Mouse (Mus musculus): ENCODE results near the gene Entpd1. TPM values are rescaled to one million over a fixed set of nuclear protein-coding genes. Genes with fewer than 3 reads are reported as not detected.

Gene Entpd1
- polyA plus RNA-seq, 1 experiment from 2014 or later = 12.4 TPM

GRCm38 (mm10) chr19:40630606-40631005 lies 18.4 kb downstream of the Entpd1 start:
- WGBS = 83% methylated on average over 7 of the region's 7 CpGs
- no peaks in the 10 kb centered on the region for H3K27me3 ChIP-seq

DNA sequence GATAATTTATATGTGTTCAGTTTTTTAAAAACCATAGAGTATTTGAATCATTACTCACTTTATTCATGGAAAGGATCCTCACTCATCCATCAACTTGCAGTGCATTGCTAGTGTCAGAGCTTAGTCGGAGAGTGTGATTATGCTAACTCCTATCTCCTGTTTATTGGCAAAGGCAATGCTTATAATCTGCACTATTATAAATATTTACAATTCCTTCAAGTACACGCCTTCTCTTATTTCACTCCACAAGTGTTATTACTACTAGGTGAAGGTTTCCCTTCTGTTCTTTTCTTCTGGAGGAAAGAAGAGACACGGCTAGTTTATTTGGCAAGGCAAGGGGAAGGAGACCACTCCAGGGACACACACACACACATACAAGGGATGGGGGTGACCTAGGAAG lies 20.0 kb downstream of the Entpd1 start:
- no peaks in the 10 kb centered on the region for H3K4me1 ChIP-seq
- WGBS = 90% methylated on average over 3 of the region's 3 CpGs
- H3K27ac ChIP-seq = no peak overlapping the region
- no peaks in the 10 kb centered on the region for H3K27me3 ChIP-seq
- no peaks in the 10 kb centered on the region for H3K36me3 ChIP-seq (ENCODE audit: poor library complexity, severe bottlenecking)
- H3K4me2 ChIP-seq = no peak overlapping the region
- H3K9me3 ChIP-seq (replicated peaks) = no peaks in the 10 kb centered on the region
- H3K9ac ChIP-seq = no peak overlapping the region
- no peak for ATAC-seq
- H3K4me3 ChIP-seq = no peak overlapping the region

More at GRCm38 (mm10) chr19:40630606-40631005, 18.4 kb downstream of the Entpd1 start:
- no peak for ATAC-seq
- H3K9me3 ChIP-seq (replicated peaks) = no peaks in the 10 kb centered on the region
- H3K4me1 ChIP-seq = no peaks in the 10 kb centered on the region
- H3K36me3 ChIP-seq (ENCODE audit: poor library complexity, severe bottlenecking) = no peaks in the 10 kb centered on the region
- H3K4me2 ChIP-seq = no peak overlapping the region
- H3K27ac ChIP-seq = no peak overlapping the region
- no peak overlapping the region for H3K4me3 ChIP-seq
- no peak overlapping the region for H3K9ac ChIP-seq

DNA sequence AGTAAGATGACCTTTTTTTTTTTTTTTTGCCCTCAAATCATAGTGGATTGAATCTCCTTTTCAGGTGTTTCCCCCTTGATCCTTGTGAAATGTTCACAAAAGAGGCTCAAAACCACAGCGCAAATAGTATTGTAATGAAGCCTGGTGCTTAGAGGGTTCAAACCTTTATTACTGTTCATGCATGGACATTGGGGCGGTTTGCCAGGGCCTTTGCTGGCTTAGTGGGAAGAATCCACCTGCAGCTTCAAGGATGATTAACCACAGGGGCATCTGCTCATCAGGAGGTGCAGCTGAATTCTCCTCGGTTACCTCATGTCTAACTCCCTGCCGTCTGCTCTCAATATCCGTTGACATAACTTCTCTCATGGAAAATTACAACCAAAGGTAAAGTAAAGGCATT lies 20.5 kb downstream of the Entpd1 start:
- ATAC-seq = no peak
- no peak overlapping the region for H3K4me3 ChIP-seq
- H3K9me3 ChIP-seq (replicated peaks) = no peaks in the 10 kb centered on the region
- no peaks in the 10 kb centered on the region for H3K36me3 ChIP-seq (ENCODE audit: poor library complexity, severe bottlenecking)
- no peak overlapping the region for H3K27ac ChIP-seq
- 83% methylated on average over 5 of the region's 5 CpGs for WGBS
- no peaks in the 10 kb centered on the region for H3K4me1 ChIP-seq
- no peaks in the 10 kb centered on the region for H3K27me3 ChIP-seq
- H3K4me2 ChIP-seq = no peak overlapping the region
- H3K9ac ChIP-seq = no peak overlapping the region

DNA sequence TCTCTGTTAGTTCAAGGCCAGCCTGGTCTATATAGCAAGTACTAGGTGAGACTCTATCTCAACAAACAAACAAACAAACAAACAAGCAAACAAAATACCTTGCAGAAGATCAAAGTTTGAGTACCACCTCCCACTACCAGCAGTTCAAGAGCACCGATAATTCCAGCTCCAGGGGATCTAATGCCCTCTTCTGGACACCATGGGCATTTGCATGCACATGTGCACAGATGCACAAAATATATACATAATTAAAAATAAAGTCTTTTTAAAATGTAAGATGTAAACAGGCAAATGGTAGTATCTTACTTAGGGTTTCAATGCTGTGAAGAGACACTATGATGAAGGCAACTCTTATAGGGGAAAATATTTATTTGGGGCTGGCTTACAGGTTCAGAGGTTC lies 21.0 kb downstream of the Entpd1 start:
- Histone ChIP-seq H3K27me3 (no peaks in the 10 kb centered on the region), H3K9ac (no peak overlapping the region), H3K4me3 (no peak overlapping the region), H3K36me3 (ENCODE audit: poor library complexity, severe bottlenecking) (no peaks in the 10 kb centered on the region), H3K9me3 (replicated peaks) (no peaks in the 10 kb centered on the region), H3K27ac (no peak overlapping the region), H3K4me2 (no peak overlapping the region), H3K4me1 (no peaks in the 10 kb centered on the region)
- no peak for ATAC-seq
- 69% methylated on average over 1 of the region's 1 CpGs for WGBS

GRCm38 (mm10) chr19:40637091-40637490 lies 24.9 kb downstream of the Entpd1 start:
- H3K4me1 ChIP-seq = no peaks in the 10 kb centered on the region
- no peaks in the 10 kb centered on the region for H3K9me3 ChIP-seq (replicated peaks)
- H3K4me2 ChIP-seq = no peak overlapping the region
- 60% methylated on average over 4 of the region's 4 CpGs for WGBS
- H3K9ac ChIP-seq = no peak overlapping the region
- no peak for ATAC-seq
- H3K27ac ChIP-seq = no peak overlapping the region
- H3K36me3 ChIP-seq (ENCODE audit: poor library complexity, severe bottlenecking) = no peaks in the 10 kb centered on the region
- no peak overlapping the region for H3K4me3 ChIP-seq
- H3K27me3 ChIP-seq = no peaks in the 10 kb centered on the region

DNA sequence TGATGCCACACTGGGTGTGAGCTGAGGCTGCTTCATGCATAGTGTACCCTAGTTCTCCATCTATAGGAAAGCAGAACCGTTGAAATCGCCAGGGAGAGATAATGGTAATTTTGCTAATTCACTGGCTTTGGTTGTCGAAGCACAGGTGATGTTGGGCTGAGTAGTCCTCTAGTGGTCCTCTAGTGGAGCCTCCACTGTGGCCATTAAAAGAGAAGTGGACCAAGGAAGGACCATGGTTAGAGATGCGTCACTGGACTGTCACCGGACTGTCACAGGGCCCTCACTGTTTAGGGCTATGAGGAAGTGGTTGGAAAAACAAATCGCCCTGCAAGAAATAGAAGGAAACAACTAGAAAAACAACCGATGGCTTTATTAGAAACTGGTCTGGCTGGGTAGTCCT lies 25.4 kb downstream of the Entpd1 start:
- 90% methylated on average over 7 of the region's 7 CpGs for WGBS
- H3K9me3 ChIP-seq (replicated peaks) = no peaks in the 10 kb centered on the region

GRCm38 (mm10) chr19:40638582-40638981 lies 26.4 kb downstream of the Entpd1 start:
- 93% methylated on average over 5 of the region's 5 CpGs for WGBS
- no peak overlapping the region for H3K4me3 ChIP-seq
- H3K4me2 ChIP-seq = no peak overlapping the region

More for the DNA sequence above, 25.4 kb downstream of the Entpd1 start:
- no peak overlapping the region for H3K4me2 ChIP-seq
- ATAC-seq = no peak
- no peaks in the 10 kb centered on the region for H3K4me1 ChIP-seq
- H3K36me3 ChIP-seq (ENCODE audit: poor library complexity, severe bottlenecking) = no peaks in the 10 kb centered on the region
- H3K27ac ChIP-seq = no peak overlapping the region
- no peak overlapping the region for H3K9ac ChIP-seq
- H3K27me3 ChIP-seq = no peaks in the 10 kb centered on the region
- no peak overlapping the region for H3K4me3 ChIP-seq

DNA sequence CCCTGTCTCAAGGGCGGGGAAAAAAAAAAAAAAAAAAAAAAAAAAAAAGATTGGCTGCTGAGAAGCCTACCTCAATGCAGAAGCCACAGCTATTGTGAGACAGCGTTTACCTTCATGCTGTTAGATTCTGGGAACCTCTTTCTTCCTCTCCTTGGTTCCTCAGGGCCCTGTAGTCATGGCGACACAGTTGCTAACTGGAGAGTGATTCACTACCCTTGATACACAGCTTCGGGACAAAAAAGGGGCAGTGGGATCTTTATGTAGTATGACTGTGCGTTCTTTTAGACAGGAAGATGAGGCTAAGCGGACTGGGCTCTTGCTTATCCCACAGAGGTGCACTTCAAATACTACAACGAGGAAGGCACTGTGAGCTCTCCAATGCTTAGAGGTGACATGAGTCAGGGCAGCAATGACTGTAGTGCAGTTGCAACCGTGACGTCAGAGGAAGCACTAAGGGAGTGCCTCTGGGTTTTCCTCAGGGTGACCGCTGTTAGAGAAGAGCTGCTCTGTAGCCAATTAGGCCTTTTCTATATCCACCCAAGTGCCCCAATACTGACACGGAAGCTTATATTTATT lies 27.7 kb downstream of the Entpd1 start:
- no peak overlapping the region for H3K27ac ChIP-seq
- H3K9ac ChIP-seq = no peak overlapping the region
- H3K4me1 ChIP-seq = no peaks in the 10 kb centered on the region
- H3K4me2 ChIP-seq = no peak overlapping the region
- H3K36me3 ChIP-seq (ENCODE audit: poor library complexity, severe bottlenecking) = no peaks in the 10 kb centered on the region
- ATAC-seq = no peak
- 84% methylated on average over 11 of the region's 11 CpGs for WGBS
- H3K9me3 ChIP-seq (replicated peaks) = no peaks in the 10 kb centered on the region
- H3K4me3 ChIP-seq = no peak overlapping the region
- H3K27me3 ChIP-seq = no peaks in the 10 kb centered on the region

More at GRCm38 (mm10) chr19:40638582-40638981, 26.4 kb downstream of the Entpd1 start:
- no peak overlapping the region for H3K27ac ChIP-seq
- no peak overlapping the region for H3K9ac ChIP-seq
- no peaks in the 10 kb centered on the region for H3K36me3 ChIP-seq (ENCODE audit: poor library complexity, severe bottlenecking)
- no peaks in the 10 kb centered on the region for H3K4me1 ChIP-seq
- H3K27me3 ChIP-seq = no peaks in the 10 kb centered on the region
- ATAC-seq = no peak
- H3K9me3 ChIP-seq (replicated peaks) = no peaks in the 10 kb centered on the region

DNA sequence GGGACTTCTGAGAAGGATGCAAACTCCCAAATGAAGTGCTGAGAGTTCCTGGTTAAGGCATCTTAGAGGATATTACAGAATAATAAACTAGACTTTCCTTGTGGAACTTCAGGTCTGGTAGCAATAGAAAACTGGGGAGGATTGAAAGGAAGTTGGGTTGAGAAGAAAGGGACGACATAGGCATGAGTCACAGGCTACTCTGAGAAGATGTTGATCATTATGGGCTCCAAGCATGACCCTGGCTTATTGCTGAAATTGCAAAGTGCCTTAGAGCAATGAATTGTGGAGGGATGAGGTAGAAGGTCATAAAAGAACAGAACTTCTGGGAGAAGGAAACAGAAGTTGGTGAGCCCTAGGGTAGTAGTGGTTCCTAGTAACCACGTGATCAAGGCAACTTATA lies 28.6 kb downstream of the Entpd1 start:
- ATAC-seq = no peak
- Histone ChIP-seq H3K4me2 (no peak overlapping the region), H3K4me3 (no peak overlapping the region), H3K9ac (no peak overlapping the region), H3K27me3 (no peaks in the 10 kb centered on the region), H3K9me3 (replicated peaks) (no peaks in the 10 kb centered on the region), H3K27ac (no peak overlapping the region), H3K36me3 (ENCODE audit: poor library complexity, severe bottlenecking) (no peaks in the 10 kb centered on the region), H3K4me1 (no peaks in the 10 kb centered on the region)
- 88% methylated on average over 2 of the region's 2 CpGs for WGBS

GRCm38 (mm10) chr19:40643846-40644245 lies 31.7 kb downstream of the Entpd1 start:
- Histone ChIP-seq H3K4me2 (no peak overlapping the region), H3K9ac (no peak overlapping the region), H3K9me3 (replicated peaks) (no peaks in the 10 kb centered on the region), H3K4me3 (no peak overlapping the region), H3K36me3 (ENCODE audit: poor library complexity, severe bottlenecking) (no peaks in the 10 kb centered on the region), H3K27me3 (no peaks in the 10 kb centered on the region), H3K27ac (no peak overlapping the region), H3K4me1 (no peaks in the 10 kb centered on the region)
- ATAC-seq = no peak
- 88% methylated on average over 1 of the region's 1 CpGs for WGBS

- WGBS = 73% methylated on average over 6 of the region's 6 CpGs
- H3K4me3 ChIP-seq = no peak overlapping the region
- no peak overlapping the region for H3K27ac ChIP-seq
- ATAC-seq = no peak
- no peaks in the 10 kb centered on the region for H3K36me3 ChIP-seq (ENCODE audit: poor library complexity, severe bottlenecking)
- H3K4me2 ChIP-seq = no peak overlapping the region
- H3K4me1 ChIP-seq = no peaks in the 10 kb centered on the region
- H3K9ac ChIP-seq = no peak overlapping the region
- H3K27me3 ChIP-seq = no peaks in the 10 kb centered on the region
- no peaks in the 10 kb centered on the region for H3K9me3 ChIP-seq (replicated peaks)
Measured at GRCm38 (mm10) chr19:40646379-40646778, 34.2 kb downstream of the Entpd1 start.

GRCm38 (mm10) chr19:40647319-40648158 lies 35.4 kb downstream of the Entpd1 start:
- WGBS = 68% methylated on average over 9 of the region's 9 CpGs

More at GRCm38 (mm10) chr19:40647319-40648158, 35.4 kb downstream of the Entpd1 start:
- no peaks in the 10 kb centered on the region for H3K9me3 ChIP-seq (replicated peaks)
- no peak for ATAC-seq
- H3K4me3 ChIP-seq = no peak overlapping the region
- H3K36me3 ChIP-seq (ENCODE audit: poor library complexity, severe bottlenecking) = no peaks in the 10 kb centered on the region
- no peak overlapping the region; the same call in 1 of the 2 replicates for H3K27ac ChIP-seq
- no peak overlapping the region for H3K4me2 ChIP-seq
- no peaks in the 10 kb centered on the region for H3K27me3 ChIP-seq
- H3K9ac ChIP-seq = no peak overlapping the region
- no peaks in the 10 kb centered on the region for H3K4me1 ChIP-seq
